Mouse (Mus musculus) ZHBTc4 (cell line): Measurements from ENCODE around the gene Myt1l.

ENCODE experiments used
- DNase-seq: peaks from one replicate; pipeline ENCODE4 v3.0.0-alpha.2; 2011; ENCODE audit warnings: low read depth, low spot score

Myt1l gene

DNA sequence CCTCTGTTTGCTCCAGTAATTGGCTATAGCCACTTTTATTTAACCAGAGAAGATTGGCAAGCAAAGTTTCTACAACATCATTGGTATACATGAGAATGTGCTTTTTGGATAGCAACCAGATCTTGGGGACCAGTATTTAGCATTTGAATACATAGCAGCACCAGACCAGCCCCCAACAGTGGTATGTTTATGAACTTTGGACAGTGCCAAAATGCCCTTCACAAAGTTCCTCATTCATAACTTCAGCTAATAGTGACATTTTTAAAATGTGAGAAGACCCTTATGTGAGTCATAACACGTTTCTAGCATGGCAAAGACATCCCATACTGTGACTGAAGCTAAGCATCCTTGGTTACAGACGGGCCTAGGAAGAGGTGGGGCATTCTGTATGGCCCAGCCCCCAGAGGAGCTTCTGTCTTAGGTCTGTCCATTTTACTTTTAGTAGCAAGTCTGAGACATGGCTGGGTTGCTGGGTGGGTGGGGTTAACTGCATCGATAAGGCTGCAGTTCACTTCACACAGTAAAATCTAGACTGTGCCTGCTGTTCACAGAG is 369.4 kb downstream of the Myt1l start:
- no peak for DNase-seq

DNA sequence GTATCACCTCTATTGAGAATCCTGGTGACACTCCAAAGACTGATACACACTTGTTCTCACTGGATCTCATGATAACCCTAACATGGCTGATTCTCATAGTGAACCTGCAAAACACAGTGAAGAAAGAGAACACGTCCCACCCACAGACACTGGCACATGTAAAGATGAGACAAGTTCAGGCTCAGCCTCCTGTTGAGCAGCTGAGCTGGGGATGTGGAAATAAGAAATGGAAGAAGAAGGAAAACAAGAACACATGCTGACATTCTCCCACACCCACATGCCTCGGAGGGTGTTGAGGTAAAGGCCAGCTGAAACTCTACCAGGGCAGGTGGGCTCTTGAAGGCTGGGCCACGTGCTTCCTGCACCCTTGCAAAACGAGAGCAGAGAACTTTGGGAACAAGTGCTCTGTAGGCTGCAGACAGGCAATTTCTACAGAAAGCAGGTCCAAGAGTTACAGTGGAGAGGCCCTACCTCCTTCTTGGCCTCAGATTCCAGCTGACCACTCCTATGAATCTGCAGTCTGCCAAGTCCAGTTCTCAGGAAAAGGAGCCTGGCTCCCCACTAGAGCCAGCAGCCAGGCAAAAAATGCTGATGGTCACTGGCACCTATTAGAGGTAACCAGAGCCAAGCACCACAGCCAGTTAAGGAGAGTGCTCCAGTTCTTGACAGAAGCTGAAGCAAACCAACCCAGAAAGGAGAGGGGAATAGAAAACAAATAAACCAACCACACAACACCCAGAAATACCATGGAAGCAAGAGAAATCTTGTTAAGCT is 376.1 kb downstream of the Myt1l start:
- no peak for DNase-seq

DNA sequence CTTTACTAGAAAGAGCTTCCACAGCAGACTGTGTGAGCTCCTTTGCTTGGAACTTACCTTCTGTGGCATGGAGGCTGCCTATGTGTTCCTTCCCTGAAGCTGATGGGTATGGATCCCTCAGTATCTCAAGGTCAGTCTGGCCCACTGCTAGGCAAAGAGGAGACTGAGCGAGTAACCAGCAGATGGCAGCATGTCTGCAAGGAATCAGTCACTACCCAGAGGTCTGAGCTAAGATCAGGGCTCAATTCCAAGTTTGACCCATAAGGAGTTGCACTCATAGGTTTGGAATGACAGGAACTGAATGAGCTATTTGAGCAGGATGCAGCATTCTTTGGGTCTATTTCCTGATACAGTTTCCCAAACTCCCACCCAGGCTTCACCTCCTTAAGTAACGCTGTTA is 378.9 kb downstream of the Myt1l start:
- peak; percentile 36 for DNase-seq

DNA sequence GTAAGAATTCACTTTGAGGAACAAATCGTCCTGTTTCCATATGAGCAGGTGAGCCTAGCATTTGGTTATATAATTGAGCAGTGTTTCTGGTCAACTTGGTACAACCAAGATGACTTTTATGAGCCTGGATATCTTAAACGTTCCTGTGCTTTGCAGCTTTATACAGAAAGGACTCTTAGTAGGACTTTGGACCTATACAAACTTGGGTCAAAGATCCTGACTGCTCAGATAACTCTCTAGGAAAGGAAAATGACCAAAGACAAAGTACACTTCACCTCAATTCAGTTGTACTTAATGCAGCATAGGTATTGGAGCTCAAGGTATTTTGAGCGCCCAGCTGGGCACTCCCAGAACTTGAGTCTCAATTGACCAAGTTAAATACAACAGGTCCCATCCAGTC is 388.0 kb downstream of the Myt1l start:
- DNase-seq = no peak

DNA sequence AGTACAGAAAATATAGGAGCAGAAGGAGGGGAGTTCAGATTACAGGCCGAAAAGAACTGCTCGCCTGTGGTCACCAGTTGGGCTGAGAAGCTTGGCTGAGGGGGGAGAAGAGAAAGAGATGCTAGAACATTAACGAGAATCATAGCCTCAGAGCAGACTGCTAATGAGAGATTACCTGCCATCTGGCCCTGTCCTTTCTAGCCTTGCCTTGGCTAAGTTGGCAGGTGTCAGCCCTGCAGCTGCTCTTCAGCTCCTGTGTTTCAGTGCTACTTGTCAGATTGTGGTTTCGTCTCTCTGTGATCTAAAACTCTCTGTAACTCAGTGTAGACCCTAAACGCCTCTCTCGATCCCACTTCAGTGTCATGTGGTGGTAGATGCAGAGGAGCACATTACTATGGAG is 388.6 kb downstream of the Myt1l start:
- DNase-seq = no peak

DNA sequence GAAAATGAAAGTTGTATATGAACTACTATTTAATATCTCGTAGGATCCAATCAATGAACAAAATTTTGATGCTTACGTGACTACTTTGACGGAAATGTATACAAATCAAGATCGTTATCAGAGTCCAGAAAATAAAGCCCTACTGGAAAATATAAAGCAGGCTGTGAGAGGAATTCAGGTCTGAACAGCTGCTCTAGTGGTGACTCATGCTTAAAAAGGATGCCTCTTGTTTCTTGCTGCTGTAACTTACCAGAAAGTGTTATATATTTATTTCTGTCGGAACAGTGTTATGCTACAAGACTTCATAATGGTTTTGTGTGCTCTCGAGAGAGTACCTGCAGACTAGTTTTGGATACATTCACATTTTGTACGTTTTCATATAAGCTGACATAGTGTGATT is 392.1 kb downstream of the Myt1l start:
- DNase-seq = no peak

DNA sequence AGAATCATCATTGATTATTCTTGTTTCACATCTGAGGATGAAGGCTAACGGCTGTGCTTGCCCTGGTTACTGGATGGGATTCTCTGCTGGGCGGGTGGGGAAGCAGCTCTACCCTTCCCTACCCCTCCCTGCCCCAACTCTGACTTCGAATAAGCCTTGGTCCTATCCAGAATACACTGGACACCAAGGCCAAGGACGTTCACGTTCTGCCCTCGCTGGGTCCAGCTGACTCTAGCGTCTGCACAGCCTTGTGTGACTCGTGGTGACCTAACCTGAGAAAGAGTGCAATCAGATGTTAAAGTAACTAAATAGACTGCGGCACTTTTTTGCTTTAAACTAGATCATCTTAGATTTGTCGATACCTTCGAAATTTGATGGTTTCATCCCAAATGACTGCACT is 393.3 kb downstream of the Myt1l start:
- no peak for DNase-seq

DNA sequence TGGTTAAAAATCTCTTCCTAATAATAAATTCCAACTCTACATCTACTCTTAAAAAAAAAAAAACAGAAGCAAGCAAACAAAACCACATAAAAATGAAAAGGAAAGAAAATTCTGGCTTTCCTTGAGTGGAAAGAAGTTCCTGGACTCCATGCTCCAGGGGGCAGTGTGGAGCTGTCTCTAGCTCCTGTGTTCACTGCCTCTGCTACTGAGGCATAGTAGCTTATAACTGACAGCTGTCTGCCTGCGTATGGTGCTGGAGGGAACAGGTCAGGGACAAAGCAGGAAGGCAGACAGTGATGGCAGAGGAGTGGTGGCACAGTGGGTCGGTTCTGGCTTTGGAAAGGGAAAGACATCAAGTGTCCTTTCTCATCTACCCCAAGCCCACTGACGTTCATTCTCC is 398.7 kb downstream of the Myt1l start:
- DNase-seq = peak; percentile 43

DNA sequence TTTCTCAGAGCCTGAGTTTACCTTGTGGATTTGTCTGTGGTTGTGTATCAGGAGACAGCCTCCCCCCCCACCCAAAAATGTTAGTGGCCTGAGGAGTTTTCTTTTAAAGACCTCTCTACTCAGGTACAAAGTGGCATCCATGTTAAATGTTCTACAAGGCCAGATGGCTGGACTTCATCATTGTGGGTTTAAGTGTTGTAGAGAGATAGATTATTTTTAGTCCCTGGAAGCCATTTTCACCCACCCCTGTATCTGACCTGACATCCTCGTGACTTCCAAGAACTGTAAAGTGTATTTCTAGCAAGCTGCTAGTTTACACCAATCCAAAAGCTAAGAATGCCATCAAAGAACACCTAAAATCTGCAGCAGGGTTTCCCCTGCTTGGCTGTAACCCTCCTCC is 402.4 kb downstream of the Myt1l start:
- DNase-seq = no peak

DNA sequence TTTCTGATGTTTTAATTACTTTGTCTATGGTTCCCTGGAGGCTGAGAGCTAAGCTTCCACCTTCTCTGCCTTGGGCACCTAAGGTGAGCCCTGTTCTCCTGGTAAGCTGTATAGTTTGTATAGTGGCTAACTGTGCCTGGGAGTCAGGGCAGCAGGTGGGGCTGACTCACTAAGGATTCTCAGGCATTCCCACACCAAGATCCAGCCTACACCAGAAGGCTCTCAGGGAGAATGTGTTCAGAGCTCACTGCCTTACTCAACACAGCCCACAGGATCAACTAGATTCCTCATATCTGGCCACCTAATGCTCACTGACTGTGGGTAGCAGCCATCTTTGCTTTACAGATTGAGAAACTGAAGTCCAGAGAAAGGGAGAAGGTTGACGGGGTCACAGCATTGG is 404.8 kb downstream of the Myt1l start:
- no peak for DNase-seq

DNA sequence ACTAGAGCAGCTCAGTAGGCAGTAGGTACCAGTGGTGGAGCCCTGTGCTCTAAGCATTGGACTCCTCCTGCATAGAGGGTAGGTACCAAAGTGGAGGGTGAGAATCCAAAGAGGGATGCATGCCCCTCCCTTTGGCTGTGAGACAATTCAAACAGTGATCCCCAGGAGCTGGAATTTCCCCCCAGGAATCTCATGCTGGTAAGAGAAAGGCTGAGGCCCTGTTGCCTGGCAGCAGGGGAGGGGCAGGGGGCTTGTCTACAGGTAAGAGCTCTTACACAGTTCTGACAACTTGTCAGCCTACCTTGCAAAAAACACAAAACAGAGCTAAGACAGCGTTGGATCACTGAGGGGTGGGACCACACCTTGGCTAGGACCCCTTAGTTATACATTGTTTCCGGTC is 405.3 kb downstream of the Myt1l start:
- DNase-seq = peak; percentile 35

DNA sequence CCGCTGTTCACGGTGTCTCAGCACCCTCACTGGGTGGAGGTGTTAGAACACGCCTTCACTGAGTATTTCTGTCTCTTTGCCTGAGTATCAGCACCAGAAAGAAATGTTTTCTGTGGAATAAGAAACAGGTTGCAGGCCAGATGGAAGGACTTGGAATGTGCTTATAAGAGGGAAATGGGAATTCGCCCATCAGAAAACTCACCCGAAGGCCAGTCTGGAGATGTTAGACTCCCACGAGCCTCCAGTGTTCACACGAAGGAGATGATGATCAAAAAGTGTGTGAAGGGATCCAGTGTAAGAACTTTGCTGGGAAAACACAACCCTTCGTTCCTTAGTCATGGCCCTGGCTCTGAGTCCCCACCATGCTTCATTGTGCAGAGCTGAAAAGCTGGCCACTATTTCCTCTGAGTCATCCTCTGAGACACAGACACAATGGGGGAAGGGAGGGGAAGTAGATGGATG is 406.0 kb downstream of the Myt1l start:
- no peak for DNase-seq

DNA sequence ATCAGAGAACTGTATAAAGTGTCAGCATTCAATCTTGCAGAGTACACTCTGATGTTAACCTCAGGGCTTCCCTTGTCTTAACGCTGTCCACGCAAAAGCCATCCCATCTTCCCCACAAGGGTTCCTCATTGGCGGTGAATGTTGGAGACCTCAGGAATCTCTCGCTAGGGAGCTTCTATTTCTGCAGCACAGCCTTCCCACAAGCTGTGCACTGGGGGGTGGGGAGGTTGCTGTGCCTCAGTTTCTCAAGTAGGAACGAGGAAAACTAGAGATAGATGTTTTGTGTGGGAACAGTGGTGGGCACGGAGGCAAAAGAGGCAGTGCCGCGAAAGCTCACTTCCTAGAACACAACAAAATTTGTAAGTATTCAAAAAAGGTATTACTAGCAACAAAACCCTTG is 409.1 kb downstream of the Myt1l start, which contains the start of gene Pxdn:
Gene Pxdn, plus strand, starts transcription at position 301 of the 400 bp plus-strand sequence.
- no peak for DNase-seq

DNA sequence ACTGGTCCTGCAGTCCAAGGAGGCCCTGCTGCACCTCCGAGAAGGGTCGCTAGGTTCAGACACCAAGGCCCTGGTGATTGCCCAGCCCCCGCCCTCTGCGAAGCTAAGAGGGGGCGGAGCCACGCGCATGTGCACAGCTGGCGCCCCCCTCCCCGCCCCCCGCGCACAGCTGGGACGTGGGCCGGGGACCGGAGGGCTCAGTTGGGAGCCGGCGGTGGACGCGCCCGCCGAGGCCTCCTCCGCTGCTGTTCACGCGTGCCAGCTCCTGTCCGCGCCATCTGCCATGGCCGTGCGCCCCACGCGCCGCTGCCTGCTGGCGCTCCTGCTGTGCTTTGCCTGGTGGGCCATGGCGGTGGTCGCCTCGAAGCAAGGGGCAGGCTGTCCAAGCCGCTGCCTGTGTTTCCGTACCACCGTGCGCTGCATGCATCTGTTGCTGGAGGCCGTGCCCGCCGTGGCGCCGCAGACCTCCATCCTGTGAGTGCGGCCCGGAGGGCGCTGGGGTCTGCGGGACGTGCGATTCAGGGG is 409.7 kb downstream of the Myt1l start:
- peak; percentile 62 for DNase-seq

DNA sequence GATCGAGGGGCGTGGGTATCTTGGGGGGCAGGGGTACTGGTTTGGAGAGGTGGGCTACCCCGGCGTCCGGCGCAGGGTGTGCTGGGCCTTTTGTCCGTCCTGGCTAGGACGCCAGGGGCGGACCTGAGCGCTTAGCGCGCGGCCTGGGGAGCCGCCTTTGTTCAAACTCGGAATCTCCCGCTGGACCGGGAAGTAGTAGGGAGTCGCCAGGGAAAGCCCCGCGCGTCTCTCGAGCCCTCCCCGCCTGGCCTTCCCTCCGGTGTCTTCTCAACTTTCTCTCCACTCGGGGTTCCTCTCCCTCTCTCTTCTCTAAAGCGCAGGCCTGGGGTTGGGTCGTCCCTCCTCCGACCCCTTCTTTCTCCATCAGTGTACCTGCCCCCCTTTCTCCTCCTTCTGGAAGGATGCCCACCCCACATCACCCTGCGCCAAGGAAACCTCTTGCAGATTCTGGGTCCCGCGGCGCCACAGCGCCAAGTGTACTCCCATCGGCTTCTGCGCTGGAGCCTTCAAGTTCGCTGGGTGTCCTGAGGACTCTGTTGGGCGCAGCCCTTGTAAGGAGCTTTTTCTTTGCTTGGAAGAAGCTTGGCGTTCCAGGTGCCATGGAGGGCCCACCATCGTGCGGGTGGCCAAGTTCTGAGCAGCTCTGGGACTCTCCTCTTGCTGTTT is 410.3 kb downstream of the Myt1l start:
- peak; percentile 38 for DNase-seq

DNA sequence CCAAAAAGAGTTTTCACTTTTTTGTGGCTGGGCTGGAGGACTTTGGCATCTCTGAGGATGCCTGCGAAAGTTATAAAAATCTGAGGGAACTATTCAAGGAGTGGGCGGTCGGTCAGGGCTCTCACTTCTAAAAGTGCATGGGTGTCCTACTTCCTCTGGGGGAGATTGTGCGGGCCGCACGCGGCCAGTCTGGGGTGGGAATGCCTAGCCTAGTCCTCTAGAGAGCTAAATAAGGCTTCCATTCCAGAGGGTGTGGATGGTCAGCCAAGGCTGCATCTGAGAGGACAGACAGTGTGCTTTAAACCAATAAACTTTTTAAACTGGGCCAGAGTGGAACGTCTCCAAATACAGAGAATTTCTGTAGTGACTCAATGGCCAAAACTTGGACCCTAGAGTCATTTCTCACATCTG is 411.1 kb downstream of the Myt1l start:
- DNase-seq = no peak

DNA sequence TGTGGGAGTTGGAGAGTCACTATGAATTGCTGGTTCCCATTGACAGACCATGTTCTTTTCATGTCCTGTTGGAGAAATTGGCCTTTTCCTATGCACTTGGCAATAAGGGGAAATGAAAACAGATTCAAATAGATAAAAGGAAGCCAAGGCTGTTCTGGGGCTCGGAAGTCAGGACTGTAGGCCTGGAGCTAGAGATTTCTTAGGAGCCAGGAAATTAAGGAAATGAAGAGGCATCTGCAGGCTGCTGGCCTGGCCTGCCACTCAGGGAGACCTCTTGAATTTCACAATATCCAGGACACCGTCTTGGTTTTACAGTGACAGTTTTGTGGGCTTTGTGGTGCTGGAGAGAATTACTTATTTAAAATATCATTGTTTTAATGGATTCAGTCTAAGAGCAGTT is 414.3 kb downstream of the Myt1l start:
- DNase-seq = no peak

DNA sequence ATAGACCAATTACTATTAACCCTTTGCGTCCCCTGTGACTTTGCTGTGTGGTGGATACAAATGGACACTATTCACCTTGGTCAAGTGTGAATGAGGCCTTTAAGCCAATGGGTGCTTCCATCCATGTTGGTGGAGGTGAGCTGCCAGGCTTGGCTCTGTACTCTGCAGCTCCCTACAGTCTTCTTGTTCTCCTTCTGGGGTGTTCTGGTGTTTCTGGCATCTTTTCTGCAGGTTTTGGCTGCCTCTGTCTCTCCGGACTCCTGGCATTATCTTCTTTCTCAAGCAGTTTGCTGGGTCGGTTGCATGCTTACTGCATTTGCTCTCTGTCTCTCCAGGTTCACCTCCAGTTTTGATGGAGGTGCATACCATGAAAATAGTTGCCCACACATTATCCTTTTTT is 416.5 kb downstream of the Myt1l start:
- DNase-seq = no peak

DNA sequence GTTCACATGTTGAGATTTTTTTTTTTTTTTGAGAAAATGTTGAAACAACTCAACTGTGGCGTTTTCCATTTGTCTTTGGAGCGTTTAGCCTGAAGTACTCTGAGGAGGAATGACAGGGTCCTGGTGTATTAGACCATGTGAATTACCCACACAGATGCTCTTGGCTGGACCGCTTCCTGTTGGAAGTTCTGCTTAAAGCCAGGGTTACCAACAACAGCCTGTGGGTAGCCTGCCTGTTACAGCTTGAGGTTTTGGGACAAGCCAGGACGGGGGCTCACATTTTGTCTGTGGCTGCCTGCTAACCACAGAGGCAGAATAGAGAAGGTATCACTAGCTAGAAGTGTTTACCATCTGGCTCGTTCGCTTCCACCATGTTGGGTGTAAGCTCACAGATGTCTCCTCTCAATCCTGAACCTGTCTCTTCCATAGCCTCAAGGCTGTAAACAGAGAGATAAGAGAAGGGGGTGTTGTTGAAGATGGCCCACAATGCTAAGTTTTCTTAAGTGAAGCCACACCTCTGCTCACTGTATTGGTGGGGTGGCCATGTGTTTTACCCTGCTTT is 417.1 kb downstream of the Myt1l start:
- no peak for DNase-seq

DNA sequence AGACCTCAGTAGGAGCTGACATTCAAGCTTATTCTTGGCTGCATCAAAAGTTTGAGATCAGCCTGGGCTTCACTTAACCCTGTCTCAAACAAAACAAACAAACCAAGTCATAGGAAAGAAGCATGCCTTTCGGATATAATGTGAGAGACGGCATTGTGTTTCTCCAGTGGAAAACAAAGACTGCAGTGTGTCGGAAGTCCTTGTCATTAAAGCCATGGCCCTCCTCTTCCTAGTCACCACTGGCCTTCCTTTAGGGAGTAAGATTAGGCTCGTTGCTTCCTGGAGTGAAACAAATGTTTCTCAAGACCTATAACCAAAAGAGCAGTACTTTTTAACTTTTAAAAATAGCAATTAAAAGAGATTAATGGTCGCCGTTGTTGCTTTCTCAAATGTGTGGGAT is 422.9 kb downstream of the Myt1l start:
- no peak for DNase-seq

DNA sequence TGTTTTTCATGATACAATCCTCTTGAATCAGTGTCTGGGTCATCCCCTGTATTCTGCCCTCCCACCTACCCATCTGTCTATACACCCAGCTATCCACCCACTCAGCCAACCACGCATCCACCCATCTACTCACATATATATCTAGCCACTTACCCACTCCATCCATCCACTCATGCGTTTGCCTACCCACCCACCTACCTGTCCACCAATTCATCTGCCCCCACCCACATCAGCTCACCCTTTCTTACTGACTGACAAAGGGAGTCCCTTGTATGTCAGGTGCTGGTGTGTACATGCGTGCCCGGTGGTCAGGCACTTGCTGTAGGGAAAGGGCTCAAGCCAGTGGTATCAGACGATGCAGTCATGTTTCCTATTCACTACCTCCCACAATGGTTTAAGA is 423.3 kb downstream of the Myt1l start:
- DNase-seq = no peak

DNA sequence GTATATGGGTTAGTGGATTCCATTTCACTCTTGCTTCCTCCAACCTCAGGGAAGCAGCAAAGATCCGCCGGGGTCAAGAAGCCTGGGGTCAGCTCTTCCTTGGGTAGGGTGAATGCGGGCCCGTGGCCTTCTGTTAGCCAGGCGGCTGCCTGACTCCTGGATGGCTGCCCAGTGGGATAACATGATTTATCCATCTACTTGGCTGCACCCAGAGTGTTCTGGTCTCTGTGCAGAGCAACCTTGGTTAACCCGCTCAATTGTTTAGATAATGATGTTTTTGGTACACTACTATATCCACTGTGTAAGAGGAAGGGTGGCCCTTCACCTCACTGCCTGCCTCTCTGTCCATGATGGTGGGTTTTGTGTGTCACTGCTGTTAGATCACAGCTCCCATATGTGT is 423.9 kb downstream of the Myt1l start:
- DNase-seq = no peak
